Mouse (Mus musculus) G1E (cell line): Measurements from ENCODE around the gene Mrgprd.

ENCODE experiments used
- CTCF ChIP-seq: IDR thresholded peaks from 2 replicates; pipeline ENCODE4 v1.5.1; 2012; ENCODE audit warnings: low read depth, low read length, inconsistent platforms, mixed read lengths
- GATA1 ChIP-seq: IDR thresholded peaks from 2 replicates; pipeline ENCODE4 v1.6.1; 2012; ENCODE audit warnings: borderline replicate concordance, low read length, inconsistent platforms, mixed read lengths
- GATA2 ChIP-seq: IDR thresholded peaks from 2 replicates; pipeline ENCODE4 v1.6.1; 2012; ENCODE audit warnings: low read depth, low read length, inconsistent platforms, borderline replicate concordance
- POLR2AphosphoS5 ChIP-seq: IDR thresholded peaks from 2 replicates; pipeline ENCODE4 v1.6.1; 2012; ENCODE audit warnings: low read depth, low read length, inconsistent platforms; ENCODE audit not compliant: insufficient replicate concordance
- TAL1 ChIP-seq: conservative IDR thresholded peaks from 2 replicates; pipeline ENCODE4 v1.6.1; 2012; ENCODE audit warnings: low read depth, low read length, inconsistent platforms, mixed read lengths

DNA sequence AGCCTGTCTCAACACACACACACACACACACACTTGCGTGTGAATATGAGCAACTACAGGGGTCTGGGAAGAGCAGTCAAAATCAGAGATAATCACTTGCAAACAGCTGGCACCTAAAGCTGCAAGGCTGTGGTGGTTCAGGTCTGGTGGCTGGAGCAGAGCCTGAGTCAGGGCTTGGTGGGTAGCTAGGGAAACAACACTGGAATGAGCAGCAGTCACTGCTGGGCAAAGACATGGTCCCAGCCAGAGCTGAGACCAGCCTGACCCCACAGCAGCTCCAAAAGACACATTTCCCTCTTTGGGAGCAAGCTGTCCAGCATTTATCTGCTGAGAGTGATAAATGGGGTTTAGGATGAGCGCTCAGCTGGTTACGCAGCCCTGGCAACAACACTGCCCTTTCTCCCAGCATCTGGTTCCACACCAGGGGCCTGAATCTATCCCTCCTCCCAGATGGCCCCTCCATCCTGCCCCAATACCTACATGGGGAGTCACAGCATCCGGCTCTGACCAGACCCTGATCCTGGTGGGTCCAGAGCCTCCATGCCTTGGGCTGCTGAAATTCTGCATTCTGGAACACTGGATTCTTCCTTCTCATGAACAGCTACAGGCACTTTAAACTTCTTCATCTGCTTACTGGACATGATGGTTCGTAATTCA, 25.7 kb downstream of the Mrgprd start:
- TF ChIP-seq TAL1, result no peak
- TF ChIP-seq CTCF, result no peak
- no peak for TF ChIP-seq GATA1
- TF ChIP-seq GATA2, result no peak
- TF ChIP-seq POLR2AphosphoS5, result no peak
